Mouse (Mus musculus) limb, embryonic 10.5 days (tissue): ENCODE results near the gene Scgb2b11. TPM values are rescaled to one million over a fixed set of nuclear protein-coding genes. Genes with fewer than 3 reads are reported as not detected.
"Not testable (repeated sequence)": the region's sequence is repeated elsewhere in the genome, so short reads cannot be mapped to it uniquely, and the experiment has no call there.

ENCODE experiments used
- DNase-seq: peaks from one replicate; pipeline ENCODE4 v3.0.0-alpha.2; 2017; ENCODE audit warnings: low spot score
- H3K27ac ChIP-seq: fragments of 300-500 bp; sonication (generic); 2 replicates; pipeline ENCODE4 v1.5.1; 2016; ENCODE audit warnings: mild to moderate bottlenecking
- H3K27me3 ChIP-seq: fragments of 300-500 bp; sonication (generic); 2 replicates; pipeline ENCODE4 v1.6.1; 2016; ENCODE audit warnings: low read depth, mild to moderate bottlenecking; ENCODE audit not compliant: poor library complexity, severe bottlenecking
- H3K36me3 ChIP-seq: fragments of 300-500 bp; sonication (generic); 2 replicates; pipeline ENCODE4 v1.6.1; 2016; ENCODE audit warnings: mild to moderate bottlenecking, moderate library complexity
- H3K4me1 ChIP-seq: fragments of 300-500 bp; sonication (generic); 2 replicates; pipeline ENCODE4 v1.6.1; 2016
- H3K4me3 ChIP-seq: fragments of 300-500 bp; sonication (generic); 2 replicates; pipeline ENCODE4 v1.5.1; 2016; ENCODE audit warnings: mild to moderate bottlenecking, moderate library complexity
- H3K9me3 ChIP-seq: fragments of 300-500 bp; sonication (generic); replicated peaks from 2 replicates; pipeline ENCODE4 v1.6.1; 2016; ENCODE audit warnings: mild to moderate bottlenecking
- WGBS: fragments of 180-500 bp; shearing (Covaris S2); methylation state at CpG from one replicate; pipeline ENCODE4 v1.1.7; 2016; 5-methylcytosine and 5-hydroxymethylcytosine counted together
- polyA plus RNA-seq: library from polyadenylated mRNA; unstranded; fragments of >200 nt; fragmentation: Nextera tagmentation; extraction: Ambion mirVana; gene quantifications from 2 replicates; pipeline ENCODE4 v1.2.1, GENCODE M21; 2016

The Scgb2b11 gene
- polyA plus RNA-seq = not detected in 2 replicates

GRCm38 (mm10) chr7:32211045-32211444, at the start of gene Scgb2b11:
Scgb2b11 (minus strand) TSS chr7:32211145.
- not testable (repeated sequence) for H3K4me1 ChIP-seq, H3K36me3 ChIP-seq, H3K4me3 ChIP-seq, H3K27me3 ChIP-seq, DNase-seq, H3K27ac ChIP-seq, H3K9me3 ChIP-seq
- WGBS = 91% methylated on average over 2 of the region's 2 CpGs

DNA sequence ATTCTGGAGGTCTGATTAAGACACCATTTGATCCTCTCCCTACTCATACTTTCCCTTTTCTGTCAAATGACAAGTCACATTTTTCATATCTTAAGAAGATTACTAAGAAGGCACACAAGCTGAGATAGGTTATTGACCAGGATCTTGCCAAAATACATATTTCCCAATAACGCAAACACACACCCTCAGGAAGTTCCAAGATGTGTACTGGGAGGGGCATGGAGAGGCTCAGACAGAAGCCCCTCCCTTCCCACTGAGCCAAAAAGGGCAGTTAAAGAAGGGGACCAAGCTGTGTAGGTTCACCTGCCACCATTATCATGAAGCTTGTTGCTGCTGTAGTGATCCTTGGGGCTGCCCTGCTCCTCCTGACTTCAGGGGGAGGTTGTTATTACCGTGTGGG, 11.6 kb upstream of the Scgb2b11 start, which contains the start of gene Scgb1b11:
Scgb1b11 (plus strand) TSS at position 301 of the 400 bp plus-strand sequence.
- not testable (repeated sequence) for H3K9me3 ChIP-seq, H3K4me1 ChIP-seq, H3K4me3 ChIP-seq, H3K36me3 ChIP-seq, H3K27ac ChIP-seq, DNase-seq, H3K27me3 ChIP-seq
- WGBS = no CpG with 5 or more reads among the region's 2 CpGs

Other genes starting within 250 kb of the Scgb2b11 start
- gene Scgb1b10, start 110.3 kb downstream of the Scgb2b11 start, polyA plus RNA-seq = not detected in 2 replicates
- not detected in 2 replicates for gene Scgb1b11, start 11.7 kb upstream of the Scgb2b11 start, polyA plus RNA-seq
- gene Scgb2b12, start 116.1 kb upstream of the Scgb2b11 start, polyA plus RNA-seq = not detected in 2 replicates
- not detected in 2 replicates for gene Scgb1b12, start 123.0 kb upstream of the Scgb2b11 start, polyA plus RNA-seq
- gene Scgb1b29, start 230.4 kb upstream of the Scgb2b11 start, polyA plus RNA-seq = not detected in 2 replicates